Mouse (Mus musculus): ENCODE data around the gene Usp10.
A peak's percentile ranks its signal among the peaks of the same experiment; 100 is the strongest.

GRCm38 (mm10) chr8:120004154-120004702 lies 94.1 kb downstream of the Usp10 start:
- TF ChIP-seq CTCF (IDR thresholded peaks at IDR 0.05) (no peak), EP300 (IDR thresholded peaks at IDR 0.05) (peak; percentile 92)

Data from lung, postnatal 0 days (tissue).